Mouse (Mus musculus): ENCODE measurements around the gene Pde6h. TPM values are rescaled to one million over a fixed set of nuclear protein-coding genes. Genes with fewer than 3 reads are reported as not detected.

The Pde6h gene
- polyA plus RNA-seq, 1 experiment from 2014 or later = not detected

- H3K4me1 ChIP-seq (ENCODE audit: control insufficient read depth, insufficient read depth, low read length) = no peaks in the 10 kb centered on the region
- H3K36me3 ChIP-seq (replicated peaks; ENCODE audit: control insufficient read depth, insufficient read depth, low read depth, low read length) = no peaks in the 10 kb centered on the region
- DNase-seq (ENCODE audit: low spot score) = no peak
- no peak for ATAC-seq (replicated peaks; ENCODE audit: insufficient number of reproducible peaks, low FRiP score, low TSS enrichment, low read depth)
- no peak overlapping the region for H3K4me3 ChIP-seq (ENCODE audit: low read depth, low read length)
- WGBS = 87% methylated on average over 23 of the region's 23 CpGs
- H3K9me3 ChIP-seq (replicated peaks; ENCODE audit: control insufficient read depth, low read length) = no peaks in the 10 kb centered on the region
- H3K9ac ChIP-seq (replicated peaks; ENCODE audit: low read length) = no peak overlapping the region
- H3K27me3 ChIP-seq (ENCODE audit: control insufficient read depth, insufficient read depth, low read length) = no peaks in the 10 kb centered on the region
- H3K27ac ChIP-seq (replicated peaks; ENCODE audit: low read depth, low read length) = no peak overlapping the region
- H3K4me2 ChIP-seq (ENCODE audit: low read depth, low read length) = no peak overlapping the region
These were observed 55.8 kb downstream of the Pde6h start for GRCm38 (mm10) chr6:136979274-136980082.

DNA sequence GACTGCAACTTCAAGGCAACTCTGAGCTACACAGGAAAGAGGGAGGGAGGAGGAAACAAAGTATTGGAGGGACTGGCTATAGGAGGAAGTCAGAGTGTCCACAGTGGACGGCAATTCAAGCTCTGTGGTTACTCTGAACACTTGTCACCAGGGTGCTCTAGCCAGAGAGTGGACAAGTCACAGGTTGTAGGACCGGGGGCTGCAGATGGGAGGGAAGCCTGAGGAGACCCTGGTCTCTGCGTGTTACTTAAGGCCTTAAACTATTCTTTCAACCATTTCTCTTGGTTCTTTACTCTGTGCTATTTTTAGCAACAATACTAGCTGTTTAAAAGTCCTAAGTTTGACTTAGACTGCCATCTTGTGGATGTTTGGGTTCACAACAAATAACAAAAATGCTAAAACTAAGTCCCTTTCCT lies 56.7 kb downstream of the Pde6h start:
- ATAC-seq (replicated peaks; ENCODE audit: insufficient number of reproducible peaks, low FRiP score, low TSS enrichment, low read depth) (peak; percentile 52; the same call in 1 of the 2 replicates), DNase-seq (ENCODE audit: low spot score) (peak; percentile 77)
- Histone ChIP-seq H3K27ac (replicated peaks; ENCODE audit: low read depth, low read length) (no peak overlapping the region), H3K9ac (replicated peaks; ENCODE audit: low read length) (peak overlapping the region; percentile 11; the same call in 1 of the 2 replicates), H3K4me2 (ENCODE audit: low read depth, low read length) (no peak overlapping the region), H3K36me3 (replicated peaks; ENCODE audit: control insufficient read depth, insufficient read depth, low read depth, low read length) (no peaks in the 10 kb centered on the region), H3K27me3 (ENCODE audit: control insufficient read depth, insufficient read depth, low read length) (no peaks in the 10 kb centered on the region), H3K9me3 (replicated peaks; ENCODE audit: control insufficient read depth, low read length) (no peaks in the 10 kb centered on the region), H3K4me1 (ENCODE audit: control insufficient read depth, insufficient read depth, low read length) (no peaks in the 10 kb centered on the region), H3K4me3 (ENCODE audit: low read depth, low read length) (no peak overlapping the region)
- WGBS = 24% methylated on average over 3 of the region's 3 CpGs

DNA sequence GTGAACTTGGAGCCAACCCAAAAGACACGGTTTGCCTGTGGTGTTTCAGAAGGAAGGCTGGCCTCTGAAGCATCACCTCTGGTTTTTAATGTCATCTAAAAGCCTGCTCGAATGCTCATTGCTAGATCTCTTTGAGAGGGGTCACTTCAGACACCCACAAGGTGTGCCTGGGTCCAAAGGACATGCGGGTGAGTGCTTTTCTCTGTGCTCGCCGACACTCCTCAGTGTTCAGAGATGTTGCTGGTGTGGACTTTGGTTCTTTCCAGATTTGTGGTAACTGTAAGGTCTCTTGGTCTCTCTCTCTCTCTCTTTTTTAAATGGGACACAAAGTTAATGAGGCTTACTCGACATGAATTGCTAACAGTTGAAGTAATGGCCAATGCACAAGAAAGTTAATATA lies 58.9 kb downstream of the Pde6h start:
- H3K4me2 ChIP-seq (ENCODE audit: low read depth, low read length) = no peak overlapping the region
- H3K4me3 ChIP-seq (ENCODE audit: low read depth, low read length) = no peak overlapping the region
- H3K4me1 ChIP-seq (ENCODE audit: control insufficient read depth, insufficient read depth, low read length) = no peaks in the 10 kb centered on the region
- WGBS = 82% methylated on average over 6 of the region's 6 CpGs
- no peaks in the 10 kb centered on the region for H3K27me3 ChIP-seq (ENCODE audit: control insufficient read depth, insufficient read depth, low read length)
- H3K36me3 ChIP-seq (replicated peaks; ENCODE audit: control insufficient read depth, insufficient read depth, low read depth, low read length) = no peaks in the 10 kb centered on the region
- ATAC-seq (replicated peaks; ENCODE audit: insufficient number of reproducible peaks, low FRiP score, low TSS enrichment, low read depth) = no peak
- H3K9ac ChIP-seq (replicated peaks; ENCODE audit: low read length) = no peak overlapping the region
- no peak overlapping the region for H3K27ac ChIP-seq (replicated peaks; ENCODE audit: low read depth, low read length)
- H3K9me3 ChIP-seq (replicated peaks; ENCODE audit: control insufficient read depth, low read length) = no peaks in the 10 kb centered on the region
- no peak for DNase-seq (ENCODE audit: low spot score)

DNA sequence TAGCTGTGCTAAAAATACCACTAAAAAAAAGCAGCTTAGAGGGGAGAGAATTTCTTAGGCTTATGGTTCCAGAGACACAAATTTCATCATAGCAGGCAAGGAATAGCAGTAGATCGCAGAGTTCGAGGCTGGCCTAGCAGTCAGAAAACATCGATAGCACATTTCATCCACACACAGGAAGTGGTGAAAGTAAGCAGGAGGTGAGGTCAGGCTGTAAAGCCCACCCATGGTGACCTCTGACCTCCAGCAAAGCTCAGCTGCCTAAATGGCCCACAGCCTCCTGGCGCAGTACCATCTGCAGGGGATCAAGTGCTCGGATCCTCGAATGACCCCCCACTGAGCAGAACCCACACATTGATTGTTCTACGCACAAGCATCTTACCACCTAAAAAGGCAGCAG lies 59.6 kb downstream of the Pde6h start:
- H3K27me3 ChIP-seq (ENCODE audit: control insufficient read depth, insufficient read depth, low read length) = no peaks in the 10 kb centered on the region
- no peak overlapping the region for H3K27ac ChIP-seq (replicated peaks; ENCODE audit: low read depth, low read length)
- DNase-seq (ENCODE audit: low spot score) = no peak
- H3K4me2 ChIP-seq (ENCODE audit: low read depth, low read length) = no peak overlapping the region
- no peak overlapping the region for H3K4me3 ChIP-seq (ENCODE audit: low read depth, low read length)
- no peaks in the 10 kb centered on the region for H3K36me3 ChIP-seq (replicated peaks; ENCODE audit: control insufficient read depth, insufficient read depth, low read depth, low read length)
- H3K9ac ChIP-seq (replicated peaks; ENCODE audit: low read length) = no peak overlapping the region
- no peaks in the 10 kb centered on the region for H3K4me1 ChIP-seq (ENCODE audit: control insufficient read depth, insufficient read depth, low read length)
- no peak for ATAC-seq (replicated peaks; ENCODE audit: insufficient number of reproducible peaks, low FRiP score, low TSS enrichment, low read depth)
- 44% methylated on average over 7 of the region's 7 CpGs for WGBS
- H3K9me3 ChIP-seq (replicated peaks; ENCODE audit: control insufficient read depth, low read length) = no peaks in the 10 kb centered on the region

GRCm38 (mm10) chr6:136986019-136986418 lies 62.4 kb downstream of the Pde6h start:
- H3K36me3 ChIP-seq (replicated peaks; ENCODE audit: control insufficient read depth, insufficient read depth, low read depth, low read length) = no peaks in the 10 kb centered on the region
- H3K27me3 ChIP-seq (ENCODE audit: control insufficient read depth, insufficient read depth, low read length) = no peaks in the 10 kb centered on the region
- H3K9ac ChIP-seq (replicated peaks; ENCODE audit: low read length) = no peak overlapping the region
- H3K27ac ChIP-seq (replicated peaks; ENCODE audit: low read depth, low read length) = no peak overlapping the region
- no peak for DNase-seq (ENCODE audit: low spot score)
- ATAC-seq (replicated peaks; ENCODE audit: insufficient number of reproducible peaks, low FRiP score, low TSS enrichment, low read depth) = no peak
- no peaks in the 10 kb centered on the region for H3K4me1 ChIP-seq (ENCODE audit: control insufficient read depth, insufficient read depth, low read length)
- H3K9me3 ChIP-seq (replicated peaks; ENCODE audit: control insufficient read depth, low read length) = no peaks in the 10 kb centered on the region
- no peak overlapping the region for H3K4me2 ChIP-seq (ENCODE audit: low read depth, low read length)
- no peak overlapping the region for H3K4me3 ChIP-seq (ENCODE audit: low read depth, low read length)
- WGBS = 74% methylated on average over 13 of the region's 13 CpGs

DNA sequence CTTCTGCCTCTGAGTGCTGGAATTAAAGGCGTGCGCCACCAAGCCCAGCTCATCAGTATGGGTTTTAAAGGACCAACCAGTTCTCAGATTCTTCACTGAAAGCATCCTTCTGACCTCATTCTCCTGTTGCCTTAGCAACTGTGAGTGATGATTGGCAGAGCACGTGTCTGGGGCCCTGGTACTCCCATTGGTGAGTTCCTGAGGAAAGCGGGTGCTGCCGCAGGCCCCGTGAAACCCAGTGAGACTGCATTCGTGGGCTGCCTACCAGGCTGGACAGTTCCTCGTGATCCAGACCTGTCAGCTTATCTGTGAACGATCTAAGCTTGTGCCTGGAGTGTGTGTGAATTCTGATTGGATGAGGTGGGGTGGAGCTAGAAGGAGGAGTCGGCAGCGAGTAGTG lies 63.1 kb downstream of the Pde6h start:
- no peak overlapping the region for H3K27ac ChIP-seq (replicated peaks; ENCODE audit: low read depth, low read length)
- H3K36me3 ChIP-seq (replicated peaks; ENCODE audit: control insufficient read depth, insufficient read depth, low read depth, low read length) = no peaks in the 10 kb centered on the region
- no peaks in the 10 kb centered on the region for H3K4me1 ChIP-seq (ENCODE audit: control insufficient read depth, insufficient read depth, low read length)
- DNase-seq (ENCODE audit: low spot score) (no peak), ATAC-seq (replicated peaks; ENCODE audit: insufficient number of reproducible peaks, low FRiP score, low TSS enrichment, low read depth) (no peak)
- no peaks in the 10 kb centered on the region for H3K27me3 ChIP-seq (ENCODE audit: control insufficient read depth, insufficient read depth, low read length)
- no peaks in the 10 kb centered on the region for H3K9me3 ChIP-seq (replicated peaks; ENCODE audit: control insufficient read depth, low read length)
- WGBS = 57% methylated on average over 11 of the region's 11 CpGs
- H3K4me3 ChIP-seq (ENCODE audit: low read depth, low read length) = no peak overlapping the region
- no peak overlapping the region for H3K4me2 ChIP-seq (ENCODE audit: low read depth, low read length)
- H3K9ac ChIP-seq (replicated peaks; ENCODE audit: low read length) = no peak overlapping the region

DNA sequence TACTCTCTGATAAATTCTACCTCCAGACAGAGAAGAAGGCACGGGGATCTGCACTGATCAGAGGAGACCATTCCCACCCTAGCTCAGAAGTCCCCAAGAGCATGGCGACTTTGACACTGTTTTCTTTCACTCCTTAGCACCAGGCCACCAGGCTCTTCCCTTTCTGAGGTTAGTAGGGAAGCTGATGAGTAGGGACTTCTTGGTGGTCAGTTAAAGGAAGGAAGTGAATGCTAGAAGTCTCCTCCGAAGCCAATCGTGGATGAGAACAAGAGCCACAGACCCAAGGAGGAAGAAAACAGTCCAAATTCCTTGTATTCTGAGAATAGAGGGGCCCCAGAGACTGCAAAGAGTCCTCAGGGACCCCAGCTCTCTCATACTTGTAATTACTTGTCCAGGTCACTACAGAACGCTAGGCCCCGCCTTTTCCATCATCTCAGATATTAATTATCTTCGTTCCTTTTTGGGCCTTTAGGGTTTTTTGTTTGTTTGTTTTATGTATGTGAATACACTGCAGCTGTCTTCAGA lies 65.0 kb downstream of the Pde6h start:
- no peaks in the 10 kb centered on the region for H3K4me1 ChIP-seq (ENCODE audit: control insufficient read depth, insufficient read depth, low read length)
- no peaks in the 10 kb centered on the region for H3K9me3 ChIP-seq (replicated peaks; ENCODE audit: control insufficient read depth, low read length)
- no peak overlapping the region for H3K27ac ChIP-seq (replicated peaks; ENCODE audit: low read depth, low read length)
- DNase-seq (ENCODE audit: low spot score) (no peak), ATAC-seq (replicated peaks; ENCODE audit: insufficient number of reproducible peaks, low FRiP score, low TSS enrichment, low read depth) (no peak)
- H3K36me3 ChIP-seq (replicated peaks; ENCODE audit: control insufficient read depth, insufficient read depth, low read depth, low read length) = no peaks in the 10 kb centered on the region
- no peak overlapping the region for H3K4me3 ChIP-seq (ENCODE audit: low read depth, low read length)
- H3K9ac ChIP-seq (replicated peaks; ENCODE audit: low read length) = no peak overlapping the region
- no peaks in the 10 kb centered on the region for H3K27me3 ChIP-seq (ENCODE audit: control insufficient read depth, insufficient read depth, low read length)
- 86% methylated on average over 7 of the region's 7 CpGs for WGBS
- no peak overlapping the region for H3K4me2 ChIP-seq (ENCODE audit: low read depth, low read length)

DNA sequence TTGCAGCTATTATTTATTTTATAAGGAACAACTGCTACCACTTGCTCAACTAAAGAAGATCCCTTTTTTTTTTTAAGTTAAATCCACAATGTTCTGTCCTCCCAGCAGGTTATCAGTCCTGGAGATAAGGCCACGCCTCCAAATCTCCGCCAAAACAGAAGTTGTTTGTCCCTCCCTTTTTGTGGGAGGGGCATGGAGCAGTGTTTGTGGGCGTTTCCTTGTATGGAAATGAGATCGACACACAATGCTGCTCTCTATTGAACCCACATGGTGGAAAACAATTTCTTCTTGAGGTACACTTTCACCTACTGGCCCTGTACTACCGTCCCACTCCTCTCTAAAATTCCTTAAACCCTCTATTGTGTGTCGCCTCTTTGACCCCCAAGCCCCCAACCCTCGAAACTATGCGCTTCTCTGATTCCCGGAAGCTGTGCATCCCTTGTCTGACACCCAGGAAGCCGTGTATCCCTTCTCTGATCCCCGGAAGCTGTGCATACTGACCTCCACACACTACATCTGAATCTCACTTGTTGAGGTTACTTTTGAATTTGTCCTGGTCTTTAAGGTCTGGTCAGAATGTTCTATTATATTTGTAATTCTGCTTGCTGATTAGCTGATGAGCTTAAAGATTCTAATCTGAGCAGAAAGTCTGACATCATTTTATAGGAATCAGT lies 66.3 kb downstream of the Pde6h start:
- no peaks in the 10 kb centered on the region for H3K9me3 ChIP-seq (replicated peaks; ENCODE audit: control insufficient read depth, low read length)
- H3K36me3 ChIP-seq (replicated peaks; ENCODE audit: control insufficient read depth, insufficient read depth, low read depth, low read length) = no peaks in the 10 kb centered on the region
- H3K27ac ChIP-seq (replicated peaks; ENCODE audit: low read depth, low read length) = no peak overlapping the region
- peak; percentile 39 for DNase-seq (ENCODE audit: low spot score)
- H3K4me3 ChIP-seq (ENCODE audit: low read depth, low read length) = no peak overlapping the region
- no peak for ATAC-seq (replicated peaks; ENCODE audit: insufficient number of reproducible peaks, low FRiP score, low TSS enrichment, low read depth)
- no peak overlapping the region for H3K9ac ChIP-seq (replicated peaks; ENCODE audit: low read length)
- 27% methylated on average over 11 of the region's 11 CpGs for WGBS
- no peak overlapping the region for H3K4me2 ChIP-seq (ENCODE audit: low read depth, low read length)
- no peaks in the 10 kb centered on the region for H3K27me3 ChIP-seq (ENCODE audit: control insufficient read depth, insufficient read depth, low read length)
- no peaks in the 10 kb centered on the region for H3K4me1 ChIP-seq (ENCODE audit: control insufficient read depth, insufficient read depth, low read length)

Data from embryonic facial prominence, embryonic 11.5 days (tissue).